Mouse (Mus musculus) midbrain, embryonic 10.5 days (tissue): ENCODE results near the gene Ppfibp1. TPM values are rescaled to one million over a fixed set of nuclear protein-coding genes. Genes with fewer than 3 reads are reported as not detected.

Experiments used
- DNase-seq: peaks from one replicate; pipeline ENCODE4 v3.0.0-alpha.2; 2017; ENCODE audit warnings: low spot score
- H3K27ac ChIP-seq: fragments of 300-500 bp; sonication (generic); replicated peaks from 2 replicates; pipeline ENCODE4 v1.5.1; 2016; ENCODE audit warnings: mild to moderate bottlenecking
- H3K27me3 ChIP-seq: fragments of 300-500 bp; sonication (generic); 2 replicates; pipeline ENCODE4 v1.6.1; 2016; ENCODE audit warnings: low read depth, mild to moderate bottlenecking; ENCODE audit not compliant: poor library complexity, severe bottlenecking
- H3K36me3 ChIP-seq: fragments of 300-500 bp; sonication (generic); 2 replicates; pipeline ENCODE4 v1.6.1; 2016; ENCODE audit warnings: mild to moderate bottlenecking, moderate library complexity
- H3K4me1 ChIP-seq: fragments of 300-500 bp; sonication (generic); 2 replicates; pipeline ENCODE4 v1.6.1; 2016
- H3K4me3 ChIP-seq: fragments of 300-500 bp; sonication (generic); 2 replicates; pipeline ENCODE4 v1.5.1; 2016; ENCODE audit warnings: mild to moderate bottlenecking, moderate library complexity
- H3K9me3 ChIP-seq: fragments of 300-500 bp; sonication (generic); replicated peaks from 2 replicates; pipeline ENCODE4 v1.6.1; 2016; ENCODE audit warnings: mild to moderate bottlenecking
- WGBS: fragments of 180-500 bp; shearing (Covaris S2); methylation state at CpG from one replicate; pipeline ENCODE4 v1.1.7; 2016; 5-methylcytosine and 5-hydroxymethylcytosine counted together
- polyA plus RNA-seq: library from polyadenylated mRNA; unstranded; fragments of >200 nt; fragmentation: Nextera tagmentation; extraction: Ambion mirVana; gene quantifications from 2 replicates; pipeline ENCODE4 v1.2.1, GENCODE M21; 2016

Ppfibp1 gene
- polyA plus RNA-seq, 1 experiment from 2014 or later = 28.8 TPM

GRCm38 (mm10) chr6:146972009-146972408 lies 83.7 kb downstream of the Ppfibp1 start:
- no peak overlapping the region for H3K4me3 ChIP-seq
- H3K27ac ChIP-seq = no peak overlapping the region
- DNase-seq = no peak
- WGBS = 73% methylated on average over 6 of the region's 6 CpGs
- H3K9me3 ChIP-seq = no peaks in the 10 kb centered on the region
- H3K4me1 ChIP-seq = peaks cover 10% of the 10 kb centered on the region
- no peaks in the 10 kb centered on the region for H3K36me3 ChIP-seq
- no peaks in the 10 kb centered on the region for H3K27me3 ChIP-seq

- H3K36me3 ChIP-seq = no peaks in the 10 kb centered on the region
- H3K4me3 ChIP-seq = no peak overlapping the region
- WGBS = 59% methylated on average over 1 of the region's 1 CpGs
- no peak for DNase-seq
- no peaks in the 10 kb centered on the region for H3K9me3 ChIP-seq
- no peaks in the 10 kb centered on the region for H3K27me3 ChIP-seq
- H3K27ac ChIP-seq = no peak overlapping the region
- H3K4me1 ChIP-seq = peaks cover 10% of the 10 kb centered on the region
Observed at GRCm38 (mm10) chr6:146972740-146973139, 84.5 kb downstream of the Ppfibp1 start.

GRCm38 (mm10) chr6:146973406-146973805 lies 85.1 kb downstream of the Ppfibp1 start:
- no peak overlapping the region for H3K27ac ChIP-seq
- H3K4me3 ChIP-seq = no peak overlapping the region
- H3K4me1 ChIP-seq = peaks cover 10% of the 10 kb centered on the region
- H3K36me3 ChIP-seq = no peaks in the 10 kb centered on the region
- no peaks in the 10 kb centered on the region for H3K9me3 ChIP-seq
- no peaks in the 10 kb centered on the region for H3K27me3 ChIP-seq
- no peak for DNase-seq
- 56% methylated on average over 2 of the region's 2 CpGs for WGBS

- H3K9me3 ChIP-seq = no peaks in the 10 kb centered on the region
- H3K36me3 ChIP-seq = no peaks in the 10 kb centered on the region
- DNase-seq = no peak
- no peaks in the 10 kb centered on the region for H3K27me3 ChIP-seq
- no peak overlapping the region for H3K27ac ChIP-seq
- H3K4me3 ChIP-seq = no peak overlapping the region
- H3K4me1 ChIP-seq = peaks cover 10% of the 10 kb centered on the region
Observed at GRCm38 (mm10) chr6:146973830-146974229, 85.5 kb downstream of the Ppfibp1 start.

GRCm38 (mm10) chr6:146976446-146976845 lies 88.2 kb downstream of the Ppfibp1 start:
- H3K4me1 ChIP-seq = peaks cover 17% of the 10 kb centered on the region
- no peaks in the 10 kb centered on the region for H3K9me3 ChIP-seq
- H3K27ac ChIP-seq = no peak overlapping the region
- H3K4me3 ChIP-seq = no peak overlapping the region
- WGBS = 88% methylated on average over 8 of the region's 8 CpGs
- no peaks in the 10 kb centered on the region for H3K27me3 ChIP-seq
- no peaks in the 10 kb centered on the region for H3K36me3 ChIP-seq
- DNase-seq = no peak

- 69% methylated on average over 5 of the region's 5 CpGs for WGBS
- DNase-seq = no peak
- Histone ChIP-seq H3K4me3 (no peak overlapping the region), H3K27ac (no peak overlapping the region), H3K4me1 (peaks cover 9% of the 10 kb centered on the region), H3K27me3 (no peaks in the 10 kb centered on the region), H3K9me3 (no peaks in the 10 kb centered on the region), H3K36me3 (no peaks in the 10 kb centered on the region)
Observed at GRCm38 (mm10) chr6:146978691-146979114, 90.4 kb downstream of the Ppfibp1 start.

- no peaks in the 10 kb centered on the region for H3K27me3 ChIP-seq
- H3K4me3 ChIP-seq = no peak overlapping the region
- WGBS = 90% methylated on average over 1 of the region's 1 CpGs
- no peaks in the 10 kb centered on the region for H3K9me3 ChIP-seq
- no peak for DNase-seq
- H3K27ac ChIP-seq = no peak overlapping the region
- peaks cover 7% of the 10 kb centered on the region for H3K4me1 ChIP-seq
- H3K36me3 ChIP-seq = no peaks in the 10 kb centered on the region
Observed at GRCm38 (mm10) chr6:146979115-146979744, 90.9 kb downstream of the Ppfibp1 start.

- Histone ChIP-seq H3K27ac (no peak overlapping the region), H3K36me3 (no peaks in the 10 kb centered on the region), H3K9me3 (no peaks in the 10 kb centered on the region), H3K27me3 (no peaks in the 10 kb centered on the region), H3K4me1 (peaks cover 7% of the 10 kb centered on the region), H3K4me3 (no peak overlapping the region)
- 54% methylated on average over 3 of the region's 3 CpGs for WGBS
- no peak for DNase-seq
Observed at GRCm38 (mm10) chr6:146979953-146980352, 91.7 kb downstream of the Ppfibp1 start.

- WGBS = 56% methylated on average over 1 of the region's 1 CpGs
Observed at GRCm38 (mm10) chr6:146981249-146981835, 93.1 kb downstream of the Ppfibp1 start.

GRCm38 (mm10) chr6:146984569-146984968 lies 96.3 kb downstream of the Ppfibp1 start:
- Histone ChIP-seq H3K27ac (no peak overlapping the region), H3K36me3 (no peaks in the 10 kb centered on the region), H3K27me3 (no peaks in the 10 kb centered on the region), H3K4me1 (peaks cover 5% of the 10 kb centered on the region), H3K4me3 (no peak overlapping the region), H3K9me3 (no peaks in the 10 kb centered on the region)
- WGBS = 76% methylated on average over 3 of the region's 3 CpGs
- no peak for DNase-seq

More at GRCm38 (mm10) chr6:146981249-146981835, 93.1 kb downstream of the Ppfibp1 start:
- no peak for DNase-seq
- Histone ChIP-seq H3K9me3 (no peaks in the 10 kb centered on the region), H3K27me3 (no peaks in the 10 kb centered on the region), H3K4me1 (peaks cover 7% of the 10 kb centered on the region), H3K4me3 (no peak overlapping the region), H3K27ac (no peak overlapping the region), H3K36me3 (no peaks in the 10 kb centered on the region)

GRCm38 (mm10) chr6:146994236-146994635 lies 105.9 kb downstream of the Ppfibp1 start:
- H3K4me1 ChIP-seq = no peaks in the 10 kb centered on the region
- no peak overlapping the region for H3K4me3 ChIP-seq
- H3K36me3 ChIP-seq = peaks cover 6% of the 10 kb centered on the region; the same call in 1 of the 2 replicates
- H3K27me3 ChIP-seq = no peaks in the 10 kb centered on the region
- H3K9me3 ChIP-seq = no peaks in the 10 kb centered on the region
- peak; percentile 29 for DNase-seq
- WGBS = 47% methylated on average over 5 of the region's 5 CpGs
- no peak overlapping the region for H3K27ac ChIP-seq

GRCm38 (mm10) chr6:146995391-146995790 lies 107.1 kb downstream of the Ppfibp1 start:
- no peaks in the 10 kb centered on the region for H3K9me3 ChIP-seq
- no peak overlapping the region for H3K4me3 ChIP-seq
- H3K36me3 ChIP-seq = peaks cover 6% of the 10 kb centered on the region; the same call in 1 of the 2 replicates
- WGBS = 86% methylated on average over 2 of the region's 2 CpGs
- no peaks in the 10 kb centered on the region for H3K4me1 ChIP-seq
- no peak for DNase-seq
- no peaks in the 10 kb centered on the region for H3K27me3 ChIP-seq
- no peak overlapping the region for H3K27ac ChIP-seq

- no peaks in the 10 kb centered on the region for H3K4me1 ChIP-seq
- no peak overlapping the region for H3K27ac ChIP-seq
- DNase-seq = no peak
- H3K9me3 ChIP-seq = no peaks in the 10 kb centered on the region
- no peaks in the 10 kb centered on the region for H3K27me3 ChIP-seq
- 87% methylated on average over 6 of the region's 6 CpGs for WGBS
- H3K4me3 ChIP-seq = no peak overlapping the region
- H3K36me3 ChIP-seq = peaks cover 6% of the 10 kb centered on the region
Observed at GRCm38 (mm10) chr6:146995878-146996277, 107.6 kb downstream of the Ppfibp1 start.
